Mouse (Mus musculus) heart, adult 2 months (tissue): ENCODE results near the gene Scamp5. TPM values are rescaled to one million over a fixed set of nuclear protein-coding genes. Genes with fewer than 3 reads are reported as not detected.

Experiments
- DNase-seq, 2 experiments: peaks; one replicate each; pipeline ENCODE4 v3.0.0; 2021
- H3K27ac ChIP-seq: fragments of 200-600 bp; 2 replicates; pipeline ENCODE4 v1.8.1; 2022
- H3K27me3 ChIP-seq: fragments of 200-500 bp; 2 replicates; pipeline ENCODE4 v1.6.1; 2012; ENCODE audit warnings: mild to moderate bottlenecking, low read length, inconsistent platforms, mixed read lengths; ENCODE audit not compliant: control insufficient read depth, insufficient read depth
- H3K36me3 ChIP-seq: fragments of 200-500 bp; 2 replicates; pipeline ENCODE4 v1.6.1; 2012; ENCODE audit warnings: low read length, inconsistent platforms; ENCODE audit not compliant: control insufficient read depth, insufficient read depth
- H3K4me1 ChIP-seq: fragments of 200-500 bp; 2 replicates; pipeline ENCODE4 v1.6.1; 2011; ENCODE audit warnings: low read length; ENCODE audit not compliant: control insufficient read depth, insufficient read depth
- H3K4me3 ChIP-seq: fragments of 200-600 bp; 2 replicates; pipeline ENCODE4 v1.8.1; 2022
- H3K79me2 ChIP-seq: fragments of 200-500 bp; replicated peaks from 2 replicates; pipeline ENCODE4 v1.6.1; 2012; ENCODE audit warnings: mild to moderate bottlenecking, inconsistent platforms, low read length, moderate library complexity, mixed read lengths; ENCODE audit not compliant: control insufficient read depth, insufficient read depth
- H3K9ac ChIP-seq: fragments of 200-500 bp; 2 replicates; pipeline ENCODE4 v1.6.1; 2012; ENCODE audit warnings: low read depth, mild to moderate bottlenecking, control low read depth, inconsistent platforms, low read length, mixed read lengths
- CTCF ChIP-seq: fragments of 200-600 bp; IDR thresholded peaks from 2 replicates; pipeline ENCODE4 v1.8.1; 2022; ENCODE audit warnings: antibody characterized with exemption, mild to moderate bottlenecking, moderate library complexity
- EP300 ChIP-seq: fragments of 200-500 bp; IDR thresholded peaks from 2 replicates; pipeline ENCODE4 v1.6.1; 2011; ENCODE audit warnings: low read depth, low read length, control low read depth; ENCODE audit not compliant: insufficient read depth
- POLR2A ChIP-seq: fragments of 200-500 bp; IDR thresholded peaks from 2 replicates; pipeline ENCODE4 v1.6.1; 2011; ENCODE audit warnings: mild to moderate bottlenecking, low read depth, low read length, control low read depth; ENCODE audit not compliant: insufficient read depth
- WGBS: fragments of 180-500 bp; shearing (Covaris S2); methylation state at CpG from one replicate; pipeline ENCODE4 v1.1.7; 2018; 5-methylcytosine and 5-hydroxymethylcytosine counted together
- intact Hi-C: fragments of 180-260 bp; cut with DNase I; formaldehyde crosslinking; loops from one replicate; pipeline ENCODE4 v1.15.1; 2025
- polyA plus RNA-seq: library from polyadenylated mRNA; depleted of rRNA; stranded (reverse); fragments of >200 nt; gene quantifications from 2 replicates; pipeline ENCODE4 v1.2.3, GENCODE M21; 2012; rRNA removed
- total RNA-seq, 2 experiments: library from RNA; stranded (reverse); gene quantifications; 2 replicates each; pipeline ENCODE4 v1.2.3; 2021

The Scamp5 gene
- total and polyA plus RNA-seq, 3 experiments, result 3.9 to 15.9 (median 4.9) TPM

GRCm38 (mm10) chr9:57404036-57404435 lies 63.8 kb downstream of the Scamp5 start:
- WGBS, result 94% methylated on average over 5 of the region's 5 CpGs
- no peak overlapping the region for H3K27ac ChIP-seq
- H3K9ac ChIP-seq, result no peak overlapping the region
- H3K36me3 ChIP-seq, result no peaks in the 10 kb centered on the region
- no peaks in the 10 kb centered on the region for H3K4me1 ChIP-seq
- no peak for TF ChIP-seq EP300
- TF ChIP-seq POLR2A, result no peak
- no peak for TF ChIP-seq CTCF
- intact Hi-C loops, result no loop called here
- no peaks in the 10 kb centered on the region for H3K27me3 ChIP-seq
- H3K79me2 ChIP-seq, result no peaks in the 10 kb centered on the region
- no peak for DNase-seq
- H3K4me3 ChIP-seq, result no peak overlapping the region

- Histone ChIP-seq H3K27me3 (no peaks in the 10 kb centered on the region), H3K4me3 (no peak overlapping the region), H3K79me2 (no peaks in the 10 kb centered on the region), H3K4me1 (no peaks in the 10 kb centered on the region), H3K27ac (no peak overlapping the region), H3K36me3 (no peaks in the 10 kb centered on the region), H3K9ac (no peak overlapping the region)
- TF ChIP-seq EP300, result no peak
- intact Hi-C loops, result no loop called here
- peak in 1 of 2 experiments; percentile 17 for DNase-seq
- 68% methylated on average over 15 of the region's 15 CpGs for WGBS
Measured at GRCm38 (mm10) chr9:57402318-57403251, 65.3 kb downstream of the Scamp5 start.

- WGBS, result 86% methylated on average over 2 of the region's 2 CpGs
- no peaks in the 10 kb centered on the region for H3K27me3 ChIP-seq
- intact Hi-C loops, result no loop called here
Measured at GRCm38 (mm10) chr9:57398773-57399172, 69.1 kb downstream of the Scamp5 start.

GRCm38 (mm10) chr9:57392892-57393291 lies 75.0 kb downstream of the Scamp5 start:
- no peak overlapping the region for H3K4me3 ChIP-seq
- H3K4me1 ChIP-seq, result no peaks in the 10 kb centered on the region; the same call in 1 of the 2 replicates
- intact Hi-C loops, result no loop called here
- H3K79me2 ChIP-seq, result no peaks in the 10 kb centered on the region
- TF ChIP-seq CTCF, result no peak
- no peak for TF ChIP-seq EP300
- TF ChIP-seq POLR2A, result no peak
- WGBS, result 87% methylated on average over 1 of the region's 1 CpGs
- H3K9ac ChIP-seq, result no peak overlapping the region
- H3K27me3 ChIP-seq, result no peaks in the 10 kb centered on the region
- no peak overlapping the region for H3K27ac ChIP-seq
- no peak for DNase-seq
- no peaks in the 10 kb centered on the region for H3K36me3 ChIP-seq

More at GRCm38 (mm10) chr9:57398773-57399172, 69.1 kb downstream of the Scamp5 start:
- H3K79me2 ChIP-seq, result no peaks in the 10 kb centered on the region
- no peak overlapping the region for H3K9ac ChIP-seq
- H3K36me3 ChIP-seq, result no peaks in the 10 kb centered on the region
- no peak overlapping the region for H3K4me3 ChIP-seq
- no peaks in the 10 kb centered on the region for H3K4me1 ChIP-seq
- TF ChIP-seq EP300, result no peak
- no peak for TF ChIP-seq CTCF
- TF ChIP-seq POLR2A, result no peak
- DNase-seq, result no peak
- no peak overlapping the region for H3K27ac ChIP-seq

Other genes starting within 250 kb of the Scamp5 start
- not detected for gene Trcg1, start 231.5 kb downstream of the Scamp5 start, total RNA-seq
- not detected in 2 replicates for gene Trcg1, start 231.5 kb downstream of the Scamp5 start, polyA plus RNA-seq
- gene 1700017B05Rik, start 205.4 kb downstream of the Scamp5 start, total RNA-seq, result 10 to 100 TPM in 1 of 2 experiments, 1 to 10 TPM in 1; 8.6 to 11.8 TPM
- gene 1700017B05Rik, start 205.4 kb downstream of the Scamp5 start, polyA plus RNA-seq, result 6.1 and 6.5 TPM in 2 replicates
- 1 to 10 TPM; 7.3 to 7.6 TPM for gene Ppcdc, start 27.9 kb downstream of the Scamp5 start, total RNA-seq
- gene Ppcdc, start 27.9 kb downstream of the Scamp5 start, polyA plus RNA-seq, result 16.9 and 22.9 TPM in 2 replicates
- 1 to 10 TPM; 1.6 TPM for gene Rpp25, start 36.0 kb upstream of the Scamp5 start, total RNA-seq
- gene Rpp25, start 36.0 kb upstream of the Scamp5 start, polyA plus RNA-seq, result 2.1 TPM in 2 replicates
- 1,000 to 10,000 TPM; 2,350 to 2,717 TPM for gene Cox5a, start 53.2 kb upstream of the Scamp5 start, total RNA-seq
- gene Cox5a, start 53.2 kb upstream of the Scamp5 start, polyA plus RNA-seq, result 1,522 and 1,780 TPM in 2 replicates
- gene Fam219b, start 69.5 kb upstream of the Scamp5 start, total RNA-seq, result 1 to 10 TPM; 8.1 to 8.3 TPM
- 3.1 and 4.7 TPM in 2 replicates for gene Fam219b, start 69.5 kb upstream of the Scamp5 start, polyA plus RNA-seq
- 100 to 1,000 TPM; 119 to 132 TPM for gene Mpi, start 84.7 kb upstream of the Scamp5 start, total RNA-seq
- gene Mpi, start 84.7 kb upstream of the Scamp5 start, polyA plus RNA-seq, result 146 and 266 TPM in 2 replicates
- 10 to 100 TPM; 25.7 to 26.7 TPM for gene Scamp2, start 92.9 kb upstream of the Scamp5 start, total RNA-seq
- gene Scamp2, start 92.9 kb upstream of the Scamp5 start, polyA plus RNA-seq, result 43.9 and 54.8 TPM in 2 replicates
- 1 to 10 TPM; 5.7 to 6.7 TPM for gene Ulk3, start 121.4 kb upstream of the Scamp5 start, total RNA-seq
- 19.1 and 23.3 TPM in 2 replicates for gene Ulk3, start 121.4 kb upstream of the Scamp5 start, polyA plus RNA-seq
- not detected for gene Cplx3, start 138.2 kb upstream of the Scamp5 start, total RNA-seq
- gene Cplx3, start 138.2 kb upstream of the Scamp5 start, polyA plus RNA-seq, result not detected in 2 replicates
- gene Lman1l, start 152.7 kb upstream of the Scamp5 start, total RNA-seq, result not detected
- gene Lman1l, start 152.7 kb upstream of the Scamp5 start, polyA plus RNA-seq, result 0.20 TPM in 1 of 2 replicates, not detected in the other
- gene Csk, start 185.6 kb upstream of the Scamp5 start, total RNA-seq, result 10 to 100 TPM; 23.3 to 29.7 TPM
- 19.4 and 20.6 TPM in 2 replicates for gene Csk, start 185.6 kb upstream of the Scamp5 start, polyA plus RNA-seq
- gene Cyp1a2, start 215.6 kb upstream of the Scamp5 start, total RNA-seq, result not detected
- 1.00 TPM in 1 of 2 replicates, not detected in the other for gene Cyp1a2, start 215.6 kb upstream of the Scamp5 start, polyA plus RNA-seq
- under 1 TPM; 0.09 to 0.13 TPM for gene Cyp1a1, start 219.9 kb upstream of the Scamp5 start, total RNA-seq
- 0.20 and 0.78 TPM in 2 replicates for gene Cyp1a1, start 219.9 kb upstream of the Scamp5 start, polyA plus RNA-seq
- gene Edc3, start 240.5 kb upstream of the Scamp5 start, total RNA-seq, result 1 to 10 TPM; 5.3 to 5.7 TPM
- gene Edc3, start 240.5 kb upstream of the Scamp5 start, polyA plus RNA-seq, result 5.5 and 6.6 TPM in 2 replicates